Mouse (Mus musculus) hindlimb bud, embryonic 11.5 days (tissue): ENCODE measurements around the gene Bloc1s3.

Experiments used
- DNase-seq: peaks from one replicate; pipeline ENCODE4 v3.0.0-alpha.2; 2012; ENCODE audit warnings: low read depth, low spot score; ENCODE audit errors: extremely low spot score

Gene Bloc1s3

GRCm38 (mm10) chr7:19508150-19508923 is at the start of gene Bloc1s3, which contains the start of gene Trappc6a:
TSS of gene Bloc1s3 (minus strand) at chr7:19508367.
TSS of gene Trappc6a (plus strand) at chr7:19508395.
- peak; percentile 96 for DNase-seq

GRCm38 (mm10) chr7:19557086-19557485 is 48.9 kb upstream of the Bloc1s3 start:
- DNase-seq: no peak

GRCm38 (mm10) chr7:19554168-19554567 is 46.0 kb upstream of the Bloc1s3 start:
- DNase-seq: no peak

DNA sequence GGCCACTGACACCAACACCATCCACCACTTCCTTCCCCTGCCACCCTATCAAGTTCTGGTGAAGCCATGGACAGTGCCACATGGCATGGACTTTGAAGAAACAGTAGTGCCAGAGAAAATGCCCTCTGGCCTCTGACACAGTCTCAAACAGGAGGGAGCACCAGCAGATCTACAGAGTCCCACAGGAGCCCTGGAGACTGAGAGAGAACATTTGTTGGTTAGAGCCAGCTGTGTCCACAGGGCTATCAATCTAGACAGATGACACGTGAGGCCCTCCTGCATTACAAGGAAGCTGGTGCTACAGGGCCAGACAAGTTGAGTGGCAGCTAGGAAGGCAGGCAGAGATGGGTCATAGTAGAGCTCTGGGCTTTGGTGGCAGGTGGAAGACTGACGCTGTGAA is 44.3 kb upstream of the Bloc1s3 start:
- DNase-seq: no peak

DNA sequence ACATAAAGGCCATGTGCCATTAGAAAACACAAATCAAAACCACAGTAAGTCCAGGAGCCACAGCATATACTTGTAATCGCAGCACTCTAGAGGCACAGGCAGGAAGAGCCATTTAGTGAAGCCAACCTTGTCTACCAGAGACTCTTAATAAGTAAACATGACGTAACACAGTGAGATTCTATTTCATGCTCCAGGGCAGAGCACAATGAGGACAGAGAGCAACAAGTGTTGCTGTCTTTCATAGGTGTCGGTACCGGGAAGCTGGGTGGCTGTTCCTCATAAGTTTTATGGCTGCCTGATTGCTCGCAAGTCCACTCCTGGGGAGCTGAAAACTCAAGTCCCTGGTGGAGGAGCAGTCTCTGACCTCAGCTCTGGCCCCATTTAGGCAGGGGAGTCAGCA is 43.5 kb upstream of the Bloc1s3 start:
- DNase-seq: no peak

GRCm38 (mm10) chr7:19549394-19549793 is 41.2 kb upstream of the Bloc1s3 start:
- DNase-seq: no peak

- no peak for DNase-seq
Measured at GRCm38 (mm10) chr7:19547344-19547969, 39.3 kb upstream of the Bloc1s3 start.

GRCm38 (mm10) chr7:19546007-19546406 is 37.8 kb upstream of the Bloc1s3 start:
- DNase-seq: no peak

DNA sequence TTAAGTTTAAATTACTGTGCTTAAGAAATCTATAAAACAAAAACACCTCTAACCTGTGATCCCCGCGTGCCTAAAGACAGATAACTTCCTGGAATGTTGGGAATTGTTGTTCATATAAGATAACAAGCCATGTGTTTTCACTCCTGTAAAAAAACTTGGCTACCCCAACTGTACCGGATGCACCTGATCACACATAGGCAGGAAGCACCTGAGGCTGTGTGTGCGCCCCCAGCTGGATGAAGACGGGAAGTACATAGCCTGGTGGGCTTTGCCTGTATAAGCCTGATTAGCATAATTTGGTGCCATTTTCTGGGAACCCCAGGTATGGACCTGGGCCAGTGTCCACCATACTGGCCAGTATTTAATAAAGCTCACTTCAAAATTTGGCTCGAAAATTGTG is 35.4 kb upstream of the Bloc1s3 start:
- no peak for DNase-seq

DNA sequence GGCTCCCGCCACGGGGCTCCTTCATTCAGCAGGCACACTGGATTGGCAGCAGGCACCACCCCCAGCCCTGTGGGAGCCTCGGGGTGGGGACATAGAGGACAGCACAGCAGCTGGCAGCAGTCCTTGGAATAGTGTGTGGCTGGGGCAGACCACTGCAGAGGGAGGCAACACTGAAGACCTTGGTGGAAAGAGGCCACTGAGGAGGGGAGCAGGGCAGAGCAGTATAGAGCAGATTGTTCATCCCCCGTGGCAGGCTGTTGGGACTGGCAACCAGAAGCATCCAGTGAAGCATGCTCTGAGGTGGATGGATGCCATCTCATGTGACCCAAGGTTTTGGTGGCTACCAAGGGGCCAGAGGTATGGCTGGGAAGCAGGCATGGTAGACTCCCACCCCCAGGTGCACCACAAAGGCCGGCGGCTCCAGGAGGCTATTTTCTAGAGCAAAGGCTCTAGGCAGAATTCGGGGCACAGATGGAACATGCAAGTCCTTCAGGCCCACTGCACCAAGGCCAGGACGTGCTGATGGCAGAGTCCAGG is 34.1 kb upstream of the Bloc1s3 start:
- no peak for DNase-seq

DNA sequence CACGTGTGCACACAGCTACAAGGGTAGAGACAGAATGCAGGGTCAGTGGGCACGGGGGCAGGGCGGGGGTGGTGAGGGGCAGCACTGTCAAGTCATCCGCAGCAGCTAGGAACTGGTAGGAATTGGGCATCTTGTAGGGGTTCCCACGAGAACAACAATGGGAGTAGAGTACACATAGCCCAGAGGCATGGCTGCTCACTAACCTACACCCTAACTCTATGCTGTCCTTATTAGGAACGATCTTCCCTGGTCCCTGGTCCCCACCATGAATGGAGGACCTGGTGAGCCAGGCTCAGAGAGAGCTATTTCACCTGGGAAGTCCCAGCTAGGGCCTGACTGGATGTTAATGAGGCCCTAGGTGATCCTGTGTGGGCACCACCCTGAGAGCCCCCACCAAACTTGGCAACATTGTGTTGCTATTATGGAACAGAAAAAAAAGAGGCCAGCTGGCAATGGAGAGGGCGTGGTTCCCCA is 33.6 kb upstream of the Bloc1s3 start:
- DNase-seq: no peak

DNA sequence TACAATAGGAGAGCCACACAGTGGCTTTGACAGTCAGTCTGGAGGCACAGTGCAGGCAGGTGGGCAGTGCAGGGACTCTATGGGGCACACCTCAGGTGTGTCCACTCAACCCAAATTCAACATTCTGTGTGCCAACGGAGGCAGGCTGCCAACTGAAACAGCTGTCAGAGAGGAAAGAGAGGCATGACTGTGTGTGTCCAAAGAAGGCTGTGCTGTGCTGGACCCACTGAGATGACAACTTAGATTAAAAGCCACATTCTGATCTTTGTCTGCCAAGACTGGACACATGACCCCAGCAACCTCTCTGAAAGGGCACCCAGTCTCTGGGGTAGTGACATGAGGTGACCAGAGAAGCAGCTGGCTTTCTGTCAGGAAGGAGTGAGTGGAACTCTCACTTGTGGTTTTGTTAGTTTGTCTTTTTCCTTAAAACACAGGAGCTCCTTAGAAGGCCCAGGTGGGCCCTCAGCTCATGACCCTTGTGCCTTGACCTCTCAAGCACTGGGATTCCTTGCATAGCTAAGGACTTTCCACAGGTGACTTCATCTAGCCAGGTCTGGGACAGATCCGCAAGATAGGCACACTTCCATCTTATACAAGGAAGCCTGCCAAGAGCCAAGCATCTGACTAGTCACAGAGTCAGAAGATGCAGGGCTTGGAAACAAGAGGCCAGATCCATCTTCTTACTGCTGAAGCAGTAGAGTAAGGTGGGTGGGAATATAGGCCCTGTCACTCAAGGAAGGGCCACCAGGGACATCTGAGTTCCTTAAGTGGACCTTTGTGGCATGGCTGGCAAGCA is 32.8 kb upstream of the Bloc1s3 start:
- DNase-seq: no peak

DNA sequence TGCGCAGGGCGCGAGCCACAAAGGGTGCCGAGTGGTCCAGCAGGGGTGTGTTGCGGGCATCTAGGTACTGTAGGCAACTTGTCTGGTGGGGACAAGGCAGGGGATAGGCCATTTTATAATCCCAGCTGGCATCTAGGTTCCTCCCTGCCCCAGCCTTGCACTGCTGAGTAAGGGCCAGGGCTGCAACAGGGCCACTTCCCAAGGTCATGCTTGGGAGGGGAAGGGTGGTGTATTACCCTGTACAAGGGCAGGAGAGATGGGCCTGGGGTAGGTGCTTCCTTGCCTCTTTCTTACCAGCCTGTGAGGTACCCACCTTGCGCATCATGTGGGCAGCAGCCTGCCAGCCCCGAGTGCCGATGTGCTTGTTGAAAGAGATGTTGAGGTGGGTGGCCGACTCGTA is 26.5 kb upstream of the Bloc1s3 start:
- no peak for DNase-seq

DNA sequence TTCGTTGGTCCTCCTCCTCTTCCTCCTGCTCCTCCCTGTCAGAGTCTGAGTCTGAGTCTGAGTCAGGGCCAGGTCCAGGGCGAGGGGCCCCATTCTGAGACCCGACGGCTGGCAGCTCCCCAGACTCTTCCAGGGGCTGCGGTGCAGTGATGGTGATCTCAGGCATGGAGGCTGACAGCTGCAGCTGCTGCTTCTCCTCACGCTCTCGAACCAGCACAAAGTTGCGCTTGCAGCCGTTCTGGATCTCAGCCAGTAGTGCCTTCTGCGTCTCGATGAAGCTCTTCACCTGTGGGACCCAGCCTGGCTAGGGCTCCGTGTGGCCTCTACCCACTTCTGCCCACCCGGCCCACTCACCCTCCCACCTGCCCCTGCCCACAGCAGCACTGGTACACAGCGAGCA is 24.1 kb upstream of the Bloc1s3 start:
- no peak for DNase-seq

DNA sequence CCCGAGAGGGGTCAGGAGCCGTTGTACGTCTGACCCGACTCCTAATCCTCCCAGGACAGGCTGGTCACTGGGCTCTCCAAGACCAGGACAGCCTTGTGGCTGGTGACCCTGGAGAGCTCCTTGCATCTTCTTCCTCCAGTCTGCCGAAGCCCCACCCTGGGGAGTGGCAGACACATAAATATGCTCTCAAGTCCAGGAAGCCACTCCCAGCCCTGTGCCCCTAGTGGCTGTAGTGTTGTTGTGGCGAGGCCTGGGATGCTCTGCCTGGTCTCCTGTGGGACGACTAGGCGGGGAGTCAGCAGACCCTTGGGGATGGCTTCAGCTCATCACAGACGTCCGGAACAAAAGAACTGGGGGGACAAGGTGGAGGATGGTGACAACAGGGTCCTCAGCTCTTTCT is 22.9 kb upstream of the Bloc1s3 start:
- DNase-seq: no peak

- DNase-seq: no peak
Measured at GRCm38 (mm10) chr7:19525105-19525481, 16.9 kb upstream of the Bloc1s3 start.

- no peak for DNase-seq
Measured at GRCm38 (mm10) chr7:19524420-19525104, 16.4 kb upstream of the Bloc1s3 start.

GRCm38 (mm10) chr7:19523757-19524419 is 15.7 kb upstream of the Bloc1s3 start:
- DNase-seq: no peak

DNA sequence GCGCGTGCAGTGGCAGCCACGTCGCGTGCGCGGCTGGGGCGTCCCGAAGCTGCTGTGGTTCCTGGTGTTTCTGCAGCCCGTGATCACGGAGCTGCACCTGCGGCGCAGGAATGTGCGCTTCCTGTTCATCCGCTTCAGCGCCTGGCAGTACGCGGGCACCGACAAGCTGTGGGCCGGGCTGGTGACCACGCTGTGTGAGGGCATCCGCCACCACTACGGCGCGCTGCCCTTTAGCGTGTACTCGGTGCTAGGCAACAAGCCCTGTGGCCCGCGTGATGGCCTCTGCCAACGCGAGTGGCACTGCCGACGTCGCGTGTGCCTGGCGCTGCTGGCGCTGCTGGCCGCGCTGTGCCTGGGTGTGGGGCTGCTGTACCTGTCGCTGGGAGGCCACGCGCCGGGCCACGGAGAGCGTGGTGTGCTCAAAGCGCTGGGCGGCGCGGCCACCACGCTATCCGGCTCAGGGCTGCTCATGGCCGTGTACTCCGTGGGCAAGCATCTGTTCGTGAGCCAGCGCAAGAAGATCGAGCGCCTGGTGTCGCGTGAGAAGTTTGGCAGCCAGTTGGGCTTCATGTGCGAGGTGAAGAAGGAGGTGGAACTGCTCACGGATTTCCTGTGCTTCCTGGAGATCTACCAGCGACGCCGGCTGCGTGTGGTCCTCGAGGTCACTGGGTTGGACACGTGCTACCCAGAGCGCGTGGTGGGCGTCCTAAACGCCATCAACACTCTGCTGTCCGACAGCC is 15.0 kb upstream of the Bloc1s3 start:
- DNase-seq: no peak

DNA sequence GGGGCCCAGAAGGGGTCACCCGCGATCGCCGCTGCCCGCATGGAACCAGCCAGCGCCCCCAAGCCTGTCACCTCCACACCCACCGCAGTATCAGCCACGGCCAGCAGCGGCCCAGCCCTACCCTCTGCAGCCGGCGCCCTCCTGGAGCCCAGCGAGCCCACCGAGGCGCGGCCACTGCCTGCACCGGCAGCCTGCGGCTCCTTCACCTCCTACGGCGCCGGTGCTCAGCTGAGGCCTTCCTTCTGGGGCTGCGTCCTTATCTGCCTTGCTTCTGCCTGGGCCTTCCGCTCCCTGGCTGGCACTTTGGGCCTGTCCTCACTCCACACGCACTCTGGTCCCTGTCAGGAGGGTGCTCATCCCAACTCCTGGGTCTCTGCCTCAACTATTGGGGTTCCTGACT is 11.9 kb upstream of the Bloc1s3 start:
- DNase-seq: no peak
